Mouse (Mus musculus) midbrain, embryonic 15.5 days (tissue): Measurements from ENCODE around the gene Carmil2. TPM values are rescaled to one million over a fixed set of nuclear protein-coding genes. Genes with fewer than 3 reads are reported as not detected.

Experiments
- ATAC-seq: fragments of 200-750 bp; cut with Nextera tagmentation; replicated peaks from 2 replicates; pipeline ENCODE4 v1.8.0; 2017; ENCODE audit warnings: moderate TSS enrichment
- H3K27ac ChIP-seq: fragments of 300-500 bp; sonication (generic); 2 replicates; pipeline ENCODE4 v1.5.1; 2015; ENCODE audit warnings: mild to moderate bottlenecking, inconsistent platforms
- H3K27me3 ChIP-seq: fragments of 300-500 bp; sonication (generic); replicated peaks from 2 replicates; pipeline ENCODE4 v1.6.1; 2015; ENCODE audit warnings: inconsistent platforms
- H3K36me3 ChIP-seq: fragments of 300-500 bp; sonication (generic); replicated peaks from 2 replicates; pipeline ENCODE4 v1.6.1; 2015; ENCODE audit warnings: inconsistent platforms
- H3K4me1 ChIP-seq: fragments of 300-500 bp; sonication (generic); 2 replicates; pipeline ENCODE4 v1.6.1; 2015; ENCODE audit warnings: inconsistent platforms
- H3K4me2 ChIP-seq: fragments of 300-500 bp; sonication (generic); 2 replicates; pipeline ENCODE4 v1.6.1; 2015; ENCODE audit warnings: inconsistent platforms, mild to moderate bottlenecking, moderate library complexity
- H3K4me3 ChIP-seq: fragments of 300-500 bp; sonication (generic); 2 replicates; pipeline ENCODE4 v1.5.1; 2015; ENCODE audit warnings: mild to moderate bottlenecking, inconsistent platforms
- H3K9ac ChIP-seq: fragments of 300-500 bp; sonication (generic); 2 replicates; pipeline ENCODE4 v1.6.1; 2015; ENCODE audit warnings: mild to moderate bottlenecking, inconsistent platforms
- H3K9me3 ChIP-seq: fragments of 300-500 bp; sonication (generic); 2 replicates; pipeline ENCODE4 v1.6.1; 2016; ENCODE audit warnings: inconsistent platforms
- WGBS: fragments of 180-500 bp; shearing (Covaris S2); methylation state at CpG from one replicate; pipeline ENCODE4 v1.1.7; 2015; ENCODE audit warnings: mixed read lengths; 5-methylcytosine and 5-hydroxymethylcytosine counted together
- polyA plus RNA-seq: library from polyadenylated mRNA; unstranded; fragments of >200 nt; fragmentation: Nextera tagmentation; extraction: Ambion mirVana; gene quantifications from 2 replicates; pipeline ENCODE4 v1.2.1, GENCODE M21; 2015

Carmil2 gene
- 24.9 and 25.6 TPM in 2 replicates for polyA plus RNA-seq

- WGBS, result 13% methylated on average over 26 of the region's 26 CpGs
- Histone ChIP-seq H3K27ac (no peak within 1 kb of the TSS), H3K27me3 (no peaks in the 10 kb centered on the region), H3K9me3 (no peaks in the 10 kb centered on the region), H3K9ac (no peak within 1 kb of the TSS), H3K4me2 (0 out of 2 replicates have a peak within 1 kb of the TSS, but pooled peaks have one; percentile 7), H3K36me3 (peaks cover 30% of the 10 kb centered on the region; the same call in 1 of the 2 replicates), H3K4me3 (no peak within 1 kb of the TSS), H3K4me1 (no peaks in the 10 kb centered on the region)
- peak; percentile 31; the same call in 1 of the 2 replicates for ATAC-seq
Measured at GRCm38 (mm10) chr8:105685796-105686308, at the start of gene Carmil2. Carmil2 (plus strand) TSS chr8:105686274.

- Histone ChIP-seq H3K36me3 (no peaks in the 10 kb centered on the region), H3K27me3 (no peaks in the 10 kb centered on the region), H3K27ac (peak within 1 kb of the TSS; percentile 100), H3K4me1 (peaks cover 34% of the 10 kb centered on the region), H3K4me3 (peak within 1 kb of the TSS; percentile 85), H3K4me2 (peak within 1 kb of the TSS; percentile 88), H3K9ac (peak within 1 kb of the TSS; percentile 98), H3K9me3 (no peaks in the 10 kb centered on the region)
- peak; percentile 68 for ATAC-seq
- WGBS, result under 1% methylated on average over 55 of the region's 63 CpGs
Measured at GRCm38 (mm10) chr8:105636963-105637510, 49.0 kb upstream of the Carmil2 start, which contains the start of gene Agrp. Agrp (minus strand) TSS chr8:105637393.

DNA sequence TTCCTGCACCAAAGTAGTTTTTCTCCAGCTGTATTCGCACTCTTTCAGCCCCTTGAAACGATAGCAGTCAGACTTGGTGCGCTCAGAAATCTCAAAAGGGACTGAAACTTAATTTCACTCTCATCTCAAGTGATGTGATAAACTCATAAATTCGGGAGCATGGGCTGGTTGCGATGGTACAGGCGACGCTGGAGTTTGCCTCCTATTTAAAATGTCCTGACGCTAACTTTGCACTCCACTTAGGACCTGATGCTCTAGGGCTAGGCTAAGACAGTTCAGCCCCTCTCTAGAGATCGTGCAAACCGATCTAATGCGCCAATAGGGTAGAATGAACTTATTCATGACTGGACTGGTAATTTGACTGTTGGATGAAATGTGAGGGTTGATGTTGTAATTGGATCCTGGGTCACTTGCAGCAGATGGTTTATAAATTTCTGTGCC lies 48.5 kb upstream of the Carmil2 start:
- peak overlapping the region; percentile 98 for H3K9ac ChIP-seq
- WGBS, result under 1% methylated on average over 11 of the region's 11 CpGs

GRCm38 (mm10) chr8:105638510-105638909 lies 47.6 kb upstream of the Carmil2 start:
- Histone ChIP-seq H3K9me3 (no peaks in the 10 kb centered on the region), H3K4me1 (peaks cover 34% of the 10 kb centered on the region), H3K36me3 (peaks cover 2% of the 10 kb centered on the region; the same call in 1 of the 2 replicates), H3K9ac (no peak overlapping the region), H3K27ac (no peak overlapping the region), H3K27me3 (no peaks in the 10 kb centered on the region), H3K4me3 (peak overlapping the region; percentile 85), H3K4me2 (peak overlapping the region; percentile 88)
- 86% methylated on average over 4 of the region's 4 CpGs for WGBS
- ATAC-seq, result no peak

More for the DNA sequence above, 48.5 kb upstream of the Carmil2 start:
- no peak for ATAC-seq
- peaks cover 34% of the 10 kb centered on the region for H3K4me1 ChIP-seq
- no peaks in the 10 kb centered on the region for H3K9me3 ChIP-seq
- peak overlapping the region; percentile 88 for H3K4me2 ChIP-seq
- H3K27me3 ChIP-seq, result no peaks in the 10 kb centered on the region
- H3K27ac ChIP-seq, result peak overlapping the region; percentile 100
- no peaks in the 10 kb centered on the region for H3K36me3 ChIP-seq
- peak overlapping the region; percentile 85 for H3K4me3 ChIP-seq

DNA sequence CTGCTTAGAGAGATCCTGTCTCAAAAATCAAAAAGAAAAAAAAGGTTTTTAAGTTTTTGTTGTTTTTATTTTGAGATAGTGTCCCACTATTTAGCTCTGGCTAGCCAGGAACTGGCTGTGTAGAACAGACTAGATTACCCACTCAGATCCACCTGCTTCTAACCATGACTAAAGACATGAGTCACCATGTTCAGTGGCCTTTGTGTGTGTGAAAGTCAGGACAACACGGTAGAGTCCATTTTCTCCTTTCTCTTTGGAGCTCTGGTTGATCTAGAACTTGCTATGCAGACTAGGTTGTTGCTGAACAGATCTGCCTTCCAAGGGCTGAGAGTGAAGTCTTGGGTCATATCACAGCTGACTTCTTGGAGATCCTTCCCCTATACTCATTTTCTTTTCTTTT lies 46.2 kb upstream of the Carmil2 start:
- Histone ChIP-seq H3K4me2 (no peak overlapping the region), H3K27me3 (no peaks in the 10 kb centered on the region), H3K4me3 (no peak overlapping the region), H3K36me3 (peaks cover 8% of the 10 kb centered on the region; the same call in 1 of the 2 replicates), H3K4me1 (peaks cover 36% of the 10 kb centered on the region), H3K9ac (no peak overlapping the region), H3K27ac (no peak overlapping the region), H3K9me3 (no peaks in the 10 kb centered on the region)
- 81% methylated on average over 1 of the region's 1 CpGs for WGBS
- ATAC-seq, result no peak

DNA sequence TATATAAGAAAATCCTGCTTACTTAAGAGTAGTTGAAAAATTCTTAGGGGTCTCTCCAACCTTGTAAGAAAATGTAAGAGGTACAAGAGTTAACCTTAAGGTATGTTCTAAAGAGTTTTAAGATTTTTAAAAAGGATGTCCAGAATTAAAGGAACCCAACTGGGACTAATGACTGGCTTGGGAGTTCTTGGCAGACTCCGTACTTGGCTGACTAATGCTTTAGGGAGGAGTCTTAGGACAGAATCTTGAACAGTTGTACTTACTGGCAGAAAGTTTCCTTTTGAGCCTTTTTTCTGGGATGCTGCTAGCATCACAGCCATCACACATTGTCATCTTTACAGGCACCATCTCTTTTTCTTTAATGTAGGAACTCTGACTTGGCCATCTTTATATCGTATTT lies 45.6 kb upstream of the Carmil2 start:
- Histone ChIP-seq H3K4me1 (peaks cover 29% of the 10 kb centered on the region), H3K4me2 (no peak overlapping the region), H3K27me3 (no peaks in the 10 kb centered on the region), H3K4me3 (no peak overlapping the region), H3K9ac (no peak overlapping the region), H3K36me3 (peaks cover 12% of the 10 kb centered on the region; the same call in 1 of the 2 replicates), H3K9me3 (no peaks in the 10 kb centered on the region), H3K27ac (no peak overlapping the region)
- 90% methylated on average over 2 of the region's 2 CpGs for WGBS
- no peak for ATAC-seq

- H3K9ac ChIP-seq, result no peak overlapping the region
- peaks cover 2% of the 10 kb centered on the region for H3K4me1 ChIP-seq
- H3K27me3 ChIP-seq, result no peaks in the 10 kb centered on the region
- H3K36me3 ChIP-seq, result peaks cover 20% of the 10 kb centered on the region; the same call in 1 of the 2 replicates
- no peak overlapping the region for H3K4me3 ChIP-seq
- no peak for ATAC-seq
- H3K9me3 ChIP-seq, result no peaks in the 10 kb centered on the region
- WGBS, result 100% methylated on average over 1 of the region's 1 CpGs
- H3K4me2 ChIP-seq, result no peak overlapping the region
- H3K27ac ChIP-seq, result no peak overlapping the region
Measured at GRCm38 (mm10) chr8:105645205-105645604, 40.9 kb upstream of the Carmil2 start.

DNA sequence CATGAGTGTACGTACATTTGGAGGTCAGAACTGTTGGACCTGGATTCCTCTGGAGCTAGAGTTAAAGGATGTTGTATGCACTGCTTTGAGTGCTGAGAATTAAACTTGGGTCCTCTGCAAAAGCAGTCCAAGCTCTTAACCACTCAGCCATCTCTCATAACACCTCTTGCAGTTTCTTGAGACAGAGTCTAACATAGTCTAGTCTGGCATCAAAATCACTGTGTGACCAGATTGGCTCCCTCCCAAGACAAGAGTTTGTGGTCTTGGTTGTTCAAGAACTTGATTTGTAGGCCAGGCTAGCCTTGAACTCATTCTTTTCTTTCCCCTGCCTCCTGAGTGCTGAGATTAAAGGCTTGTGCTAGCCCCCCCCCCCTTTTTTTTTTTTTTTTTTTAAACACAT lies 37.1 kb upstream of the Carmil2 start:
- H3K27ac ChIP-seq, result no peak overlapping the region
- no peak overlapping the region for H3K4me2 ChIP-seq
- H3K4me1 ChIP-seq, result no peaks in the 10 kb centered on the region
- no peak overlapping the region for H3K4me3 ChIP-seq
- H3K9me3 ChIP-seq, result no peaks in the 10 kb centered on the region
- WGBS, result 95% methylated on average over 1 of the region's 1 CpGs
- H3K27me3 ChIP-seq, result no peaks in the 10 kb centered on the region
- ATAC-seq, result no peak
- H3K36me3 ChIP-seq, result peaks cover 14% of the 10 kb centered on the region; the same call in 1 of the 2 replicates
- H3K9ac ChIP-seq, result no peak overlapping the region

DNA sequence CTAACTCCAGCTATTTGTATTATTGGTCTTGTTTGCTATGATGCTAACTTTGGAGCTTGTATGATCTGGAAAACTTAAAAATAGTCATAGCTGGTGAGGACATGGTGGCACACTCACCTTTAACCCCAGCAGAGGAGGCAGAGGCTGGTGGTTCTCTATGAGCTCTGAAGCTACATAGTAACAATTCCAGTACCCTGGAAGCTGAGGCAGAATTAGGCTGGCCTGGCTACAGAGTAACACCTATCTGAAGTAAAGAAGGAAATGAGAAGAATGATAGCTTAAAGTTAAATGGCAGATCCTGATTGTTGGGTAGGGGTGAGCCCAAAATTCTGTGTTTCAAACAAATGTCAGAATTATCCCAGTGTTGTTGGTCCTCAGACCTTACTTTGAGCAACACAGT lies 28.4 kb upstream of the Carmil2 start:
- ATAC-seq, result no peak
- Histone ChIP-seq H3K4me1 (no peaks in the 10 kb centered on the region), H3K4me3 (no peak overlapping the region), H3K9me3 (no peaks in the 10 kb centered on the region), H3K9ac (no peak overlapping the region), H3K4me2 (no peak overlapping the region), H3K36me3 (no peaks in the 10 kb centered on the region), H3K27ac (no peak overlapping the region), H3K27me3 (no peaks in the 10 kb centered on the region)

DNA sequence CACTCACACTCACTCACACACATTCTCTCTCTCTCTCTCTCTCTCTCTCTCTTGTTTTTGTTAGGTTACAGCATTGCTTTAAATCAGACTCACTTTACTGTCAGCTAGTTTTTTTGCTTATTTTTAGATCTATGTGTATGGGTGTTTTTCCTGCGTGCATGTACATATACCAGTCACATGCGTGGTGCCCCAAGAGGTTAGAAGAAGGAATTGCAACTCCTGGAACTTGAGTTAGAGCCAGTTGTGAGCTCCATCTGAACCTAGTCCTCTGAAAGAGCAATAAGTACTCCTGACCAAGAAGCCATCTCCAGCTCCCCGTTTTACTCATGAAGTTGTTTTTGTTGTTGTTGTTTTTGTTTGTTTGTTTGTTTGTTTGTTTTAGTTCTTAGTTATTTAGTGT lies 24.9 kb upstream of the Carmil2 start:
- Histone ChIP-seq H3K27ac (no peak overlapping the region), H3K9me3 (no peaks in the 10 kb centered on the region), H3K36me3 (peaks cover 14% of the 10 kb centered on the region; the same call in 1 of the 2 replicates), H3K4me1 (no peaks in the 10 kb centered on the region), H3K4me2 (no peak overlapping the region), H3K4me3 (no peak overlapping the region), H3K27me3 (no peaks in the 10 kb centered on the region), H3K9ac (no peak overlapping the region)
- 82% methylated on average over 3 of the region's 3 CpGs for WGBS
- no peak for ATAC-seq

DNA sequence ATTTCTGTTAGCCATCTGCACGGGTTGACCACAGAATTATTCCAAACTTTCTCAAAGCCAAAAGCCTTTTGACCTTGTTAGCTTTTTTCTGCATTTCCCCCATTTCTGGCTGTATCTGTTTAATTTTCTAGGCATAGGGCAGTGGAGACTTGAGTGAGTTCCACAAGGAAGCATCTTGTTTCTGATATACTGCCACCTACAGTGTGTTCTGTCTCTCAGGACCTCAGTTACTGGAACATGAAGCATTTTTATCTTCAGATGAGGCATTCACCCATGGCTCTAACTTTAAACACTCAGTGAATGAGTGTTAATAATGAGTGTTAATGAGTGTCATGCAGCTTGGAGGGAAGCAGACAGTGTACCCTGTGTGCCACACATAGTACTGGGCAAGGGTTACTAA lies 8.2 kb upstream of the Carmil2 start:
- Histone ChIP-seq H3K27me3 (no peaks in the 10 kb centered on the region), H3K27ac (no peak overlapping the region), H3K9ac (no peak overlapping the region), H3K4me2 (no peak overlapping the region), H3K4me1 (no peaks in the 10 kb centered on the region), H3K4me3 (no peak overlapping the region), H3K36me3 (peaks cover 71% of the 10 kb centered on the region), H3K9me3 (no peaks in the 10 kb centered on the region)
- no peak for ATAC-seq
- WGBS, result 95% methylated on average over 1 of the region's 1 CpGs

- H3K27ac ChIP-seq, result no peak overlapping the region
- whole genome bisulfite sequencing, result 78% methylated on average over 7 of the region's 7 CpGs
- no peak for ATAC-seq
- no peak overlapping the region for H3K4me2 ChIP-seq
- no peaks in the 10 kb centered on the region for H3K4me1 ChIP-seq
- no peak overlapping the region for H3K4me3 ChIP-seq
- peaks cover 35% of the 10 kb centered on the region; the same call in 1 of the 2 replicates for H3K36me3 ChIP-seq
- H3K9ac ChIP-seq, result no peak overlapping the region
- H3K9me3 ChIP-seq, result no peaks in the 10 kb centered on the region
- H3K27me3 ChIP-seq, result no peaks in the 10 kb centered on the region
Measured at GRCm38 (mm10) chr8:105685325-105685724, 749 bp upstream of the Carmil2 start.

DNA sequence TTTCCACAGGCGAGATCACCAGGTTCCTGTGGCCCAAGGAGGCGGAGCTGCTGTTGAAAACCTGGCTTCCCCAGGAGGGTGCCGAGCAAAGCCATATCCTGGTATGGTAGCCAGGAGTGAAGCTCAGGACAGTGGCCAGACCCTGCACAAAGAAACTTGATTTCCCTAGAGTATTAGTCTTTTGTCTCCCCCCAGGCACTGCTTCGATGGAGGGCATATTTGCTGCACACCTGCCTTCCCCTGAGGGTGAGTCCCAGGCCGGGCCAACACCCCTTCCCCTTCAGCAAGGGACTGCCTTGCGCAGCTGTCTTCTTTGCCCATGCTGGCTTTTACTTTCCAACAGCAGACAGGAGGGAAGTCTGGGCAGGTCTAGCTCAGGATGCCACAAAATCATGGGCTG lies 477 bp downstream of the Carmil2 start:
- no peaks in the 10 kb centered on the region for H3K9me3 ChIP-seq
- H3K4me3 ChIP-seq, result no peak overlapping the region
- H3K27me3 ChIP-seq, result no peaks in the 10 kb centered on the region
- no peaks in the 10 kb centered on the region for H3K4me1 ChIP-seq
- no peak for ATAC-seq
- H3K27ac ChIP-seq, result no peak overlapping the region
- WGBS, result 59% methylated on average over 6 of the region's 6 CpGs
- no peak overlapping the region for H3K9ac ChIP-seq
- H3K36me3 ChIP-seq, result peaks cover 23% of the 10 kb centered on the region; the same call in 1 of the 2 replicates
- H3K4me2 ChIP-seq, result no peak overlapping the region
